Mouse (Mus musculus) E14TG2a.4 (cell line): ENCODE data around the gene Phlda1.

ENCODE experiments used
- CTCF ChIP-seq: conservative IDR thresholded peaks from 2 replicates; pipeline ENCODE4 v1.5.1; 2014; ENCODE audit warnings: low read length
- NANOG ChIP-seq: IDR thresholded peaks from 2 replicates; pipeline ENCODE4 v1.6.1; 2014; ENCODE audit warnings: borderline replicate concordance, low read length, mixed read lengths

DNA sequence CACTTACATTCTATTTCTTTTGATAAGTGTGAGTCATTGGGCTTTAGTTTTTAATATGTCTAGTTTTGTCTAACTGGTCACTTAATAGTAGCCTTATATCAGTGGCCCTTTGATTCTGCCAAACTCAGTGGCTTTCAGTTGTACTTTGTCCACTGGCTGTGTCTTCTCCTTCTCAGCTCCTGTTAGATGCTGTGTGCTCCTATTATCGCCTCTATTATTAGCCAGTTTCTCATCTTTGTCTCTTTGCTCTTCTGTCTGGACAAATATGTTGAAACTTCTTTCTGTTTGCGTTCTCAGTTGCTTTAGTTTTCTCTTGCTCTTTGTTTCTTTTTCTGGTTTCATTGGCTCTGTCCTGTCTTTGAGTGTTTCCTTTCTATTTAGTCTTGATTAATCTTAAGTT lies 23.4 kb upstream of the Phlda1 start:
- TF ChIP-seq NANOG (no peak), CTCF (no peak)
